Mouse (Mus musculus) C2C12 (cell line): ENCODE results near the gene Prr22.

ENCODE experiments used
- CEBPB ChIP-seq: IDR thresholded peaks from one replicate; pipeline ENCODE4 v1.6.1; 2011; ENCODE audit warnings: low read depth, mild to moderate bottlenecking, control low read depth, moderate library complexity
- CTCF ChIP-seq: IDR thresholded peaks from one replicate; pipeline ENCODE4 v1.5.1; 2011; ENCODE audit not compliant: control insufficient read depth, insufficient read depth, insufficient read length
- MAX ChIP-seq: IDR thresholded peaks from one replicate; pipeline ENCODE4 v1.6.1; 2011; ENCODE audit warnings: mild to moderate bottlenecking, control low read depth
- MYOD1 ChIP-seq: IDR thresholded peaks from one replicate; pipeline ENCODE4 v1.6.1; 2011; ENCODE audit warnings: low read depth; ENCODE audit not compliant: control insufficient read depth, insufficient read length
- MYOG ChIP-seq: IDR thresholded peaks from one replicate; pipeline ENCODE4 v1.6.1; 2011; ENCODE audit not compliant: control insufficient read depth, insufficient read length; ENCODE audit errors: extremely low read depth
- USF1 ChIP-seq: IDR thresholded peaks from one replicate; pipeline ENCODE4 v1.6.1; 2011; ENCODE audit warnings: low read depth, mild to moderate bottlenecking, control low read depth, moderate library complexity

- TF ChIP-seq CTCF (no peak), MAX (no peak), MYOD1 (no peak), CEBPB (no peak), MYOG (no peak), USF1 (no peak)
These were observed 45.0 kb downstream of the Prr22 start for GRCm38 (mm10) chr17:56815057-56815345.
